Comparison of ENCODE assay signal across 8 mouse cellular contexts in the genomic region with DNA sequence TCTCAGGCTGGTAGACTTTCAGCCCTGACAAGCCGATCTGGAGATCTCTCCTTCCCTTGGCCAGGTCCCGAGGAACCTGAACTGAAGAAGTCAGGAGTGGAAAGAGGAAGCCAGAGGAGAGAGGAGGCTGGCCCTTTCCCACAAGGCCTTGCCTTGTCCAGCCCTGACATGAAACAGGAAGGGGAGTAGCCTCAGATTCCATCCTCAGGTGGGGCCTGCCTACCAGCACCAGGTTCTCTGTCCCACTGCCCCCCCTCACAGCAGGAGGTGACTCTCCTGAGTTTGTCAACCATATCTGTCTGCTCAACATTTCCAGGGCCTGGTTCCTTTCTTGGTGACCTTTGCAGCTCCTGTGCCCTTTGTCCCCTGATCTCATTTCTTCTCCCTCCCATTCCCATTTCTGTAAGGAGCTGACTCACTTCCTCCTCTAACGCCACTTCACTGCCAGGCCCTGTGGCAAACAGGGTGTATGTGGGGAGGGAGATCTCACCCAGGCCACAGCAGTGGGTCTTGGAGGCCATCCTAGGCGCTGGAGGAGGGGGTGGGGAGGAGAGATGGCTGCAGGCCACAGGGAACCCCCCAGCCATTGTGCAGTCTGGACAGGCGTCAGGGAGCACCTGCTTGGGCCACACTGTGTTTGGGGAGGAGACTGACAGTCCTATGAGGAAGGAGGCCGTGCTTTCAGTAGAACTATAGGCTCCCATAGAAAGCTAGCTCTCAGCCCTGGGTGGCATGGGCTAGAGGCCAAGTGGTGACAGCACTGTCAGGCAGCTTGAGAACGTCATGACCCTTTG. TPM values are rescaled to one million over a fixed set of nuclear protein-coding genes. Genes with fewer than 3 reads are reported as not detected.
A peak's percentile ranks its signal among the peaks of the same experiment; 100 is the strongest.
DNase-seq lines count a peak whose midpoint lies in the region; ATAC-seq lines count a peak whose summit lies in the region.

No protein-coding gene starts in this region.

- peak overlapping the region; percentile 18; the same call in 1 of the 2 replicates for H3K9ac ChIP-seq in neural tube, embryonic 13.5 days
- peak overlapping the region; percentile 63 for H3K9ac ChIP-seq in heart, embryonic 16.5 days (ENCODE audit: low read length)

- 0 out of 2 replicates have a peak, but pooled peaks cover 2% of the 10 kb centered on the region for H3K36me3 ChIP-seq in neural tube, embryonic 13.5 days
- no peaks in the 10 kb centered on the region for H3K36me3 ChIP-seq in heart, embryonic 16.5 days (ENCODE audit: control insufficient read depth, insufficient read depth)
- H3K36me3 ChIP-seq in megakaryocyte, embryonic 14.5 days (replicated peaks; ENCODE audit: low read length): peaks cover 8% of the 10 kb centered on the region

- ATAC-seq in neural tube, embryonic 13.5 days (ENCODE audit: low read depth): peak; percentile 34; the same call in 1 of the 2 replicates
- peak; percentile 20; the same call in 1 of the 2 replicates for ATAC-seq in heart, embryonic 16.5 days (replicated peaks; ENCODE audit: extremely low read depth, insufficient read depth, low FRiP score)
- no peak for ATAC-seq in CD4-positive, CD25-positive, alpha-beta regulatory T cell, adult 4 months

- H3K27me3 ChIP-seq in neural tube, embryonic 13.5 days: no peaks in the 10 kb centered on the region
- no peaks in the 10 kb centered on the region for H3K27me3 ChIP-seq in heart, embryonic 16.5 days (ENCODE audit: control insufficient read depth, insufficient read depth, low read length)
- no peaks in the 10 kb centered on the region for H3K27me3 ChIP-seq in megakaryocyte, embryonic 14.5 days (replicated peaks)

- 53% methylated on average over 7 of the region's 7 CpGs for WGBS in neural tube, embryonic 13.5 days
- WGBS in heart, embryonic 16.5 days: 22% methylated on average over 7 of the region's 7 CpGs

- no peak overlapping the region for H3K4me3 ChIP-seq in neural tube, embryonic 13.5 days
- no peak overlapping the region for H3K4me3 ChIP-seq in heart, embryonic 16.5 days (ENCODE audit: low read length)
- peak overlapping the region; percentile 87 for H3K4me3 ChIP-seq in megakaryocyte, embryonic 14.5 days (replicated peaks)

- H3K4me1 ChIP-seq in neural tube, embryonic 13.5 days (replicated peaks): peaks cover 70% of the 10 kb centered on the region
- peaks cover 59% of the 10 kb centered on the region for H3K4me1 ChIP-seq in heart, embryonic 16.5 days (ENCODE audit: control insufficient read depth, insufficient read depth, low read length)
- peaks cover 97% of the 10 kb centered on the region for H3K4me1 ChIP-seq in megakaryocyte, embryonic 14.5 days

- no peak for DNase-seq in neural tube, embryonic 10.5 days (ENCODE audit: extremely low spot score, low spot score)
- peak; percentile 77 for DNase-seq in cerebellum, adult 9-11 months
- peak; percentile 81 to 90 for DNase-seq in kidney, postnatal 36 days
- DNase-seq in ovary, postnatal 36 days (ENCODE audit: low spot score): no peak

- H3K9me3 ChIP-seq in neural tube, embryonic 13.5 days: no peaks in the 10 kb centered on the region
- no peaks in the 10 kb centered on the region for H3K9me3 ChIP-seq in heart, embryonic 16.5 days (replicated peaks; ENCODE audit: control insufficient read depth, low read length)
- no peaks in the 10 kb centered on the region for H3K9me3 ChIP-seq in megakaryocyte, embryonic 14.5 days

- H3K4me2 ChIP-seq in neural tube, embryonic 13.5 days: no peak overlapping the region
- peak overlapping the region; percentile 37 for H3K4me2 ChIP-seq in heart, embryonic 16.5 days (ENCODE audit: low read depth, low read length)

- peak overlapping the region; percentile 55 for H3K27ac ChIP-seq in neural tube, embryonic 13.5 days (replicated peaks)
- peak overlapping the region; percentile 90 for H3K27ac ChIP-seq in heart, embryonic 16.5 days (ENCODE audit: low read length)

RNA-seq across cellular contexts. Expression of gene Gm10277, which starts 1.6 kb away (rescaled TPM):
- 1.7 and 2.8 TPM in 2 replicates for polyA plus RNA-seq in neural tube, embryonic 13.5 days (2015; fragmentation: Nextera tagmentation; extraction: Ambion mirVana)
- polyA plus RNA-seq in heart, embryonic 16.5 days (2015; fragmentation: Nextera tagmentation; extraction: Ambion mirVana): 1.2 and 1.3 TPM in 2 replicates
- not detected in 2 replicates for polyA plus RNA-seq in megakaryocyte, embryonic 14.5 days (2012; ENCODE audit: insufficient read depth, low replicate concordance)
- under 1 TPM; 0.32 to 0.34 TPM for polyA plus RNA-seq in CD4-positive, CD25-positive, alpha-beta regulatory T cell, adult 4 months (2017; shearing (Covaris generic))

RNA-seq across cellular contexts. Expression of gene Myo18a, which starts 22.9 kb away (rescaled TPM):
- 43.2 and 44.2 TPM in 2 replicates for polyA plus RNA-seq in neural tube, embryonic 13.5 days (2015; fragmentation: Nextera tagmentation; extraction: Ambion mirVana)
- 104 and 122 TPM in 2 replicates for polyA plus RNA-seq in heart, embryonic 16.5 days (2015; fragmentation: Nextera tagmentation; extraction: Ambion mirVana)
- 6.7 and 20.0 TPM in 2 replicates for polyA plus RNA-seq in megakaryocyte, embryonic 14.5 days (2012; ENCODE audit: insufficient read depth, low replicate concordance)
- 10 to 100 TPM; 21.4 to 28.9 TPM for polyA plus RNA-seq in CD4-positive, CD25-positive, alpha-beta regulatory T cell, adult 4 months (2017; shearing (Covaris generic))

Comparison
In these comparisons a context has a peak if more than half of its experiments do, and no peak if none do; other contexts are left out.
1. DNase-seq: peak in cerebellum, adult 9-11 months (single experiment) and kidney, postnatal 36 days (2 of 2); none in neural tube, embryonic 10.5 days (single experiment) and ovary, postnatal 36 days (single experiment).